Mouse (Mus musculus): ENCODE data around the gene Hspb2.

Gene Hspb2

GRCm38 (mm10) chr9:50750706-50751105, 1.4 kb downstream of the Hspb2 start:
- no peak for DNase-seq (ENCODE audit: low spot score in 2 of 2)

GRCm38 (mm10) chr9:50746214-50746677, 5.9 kb downstream of the Hspb2 start, which contains the start of gene 2310030G06Rik:
TSS of gene 2310030G06Rik (minus strand) at chr9:50746536.
- DNase-seq (ENCODE audit: low spot score in 2 of 2) = no peak

- DNase-seq (ENCODE audit: low spot score in 2 of 2) = no peak
These were observed 6.3 kb downstream of the Hspb2 start for GRCm38 (mm10) chr9:50745806-50746205.

GRCm38 (mm10) chr9:50742744-50743143, 9.4 kb downstream of the Hspb2 start:
- DNase-seq (ENCODE audit: low spot score in 2 of 2) = no peak

- no peak for DNase-seq (ENCODE audit: low spot score in 2 of 2)
These were observed 9.9 kb downstream of the Hspb2 start for GRCm38 (mm10) chr9:50742261-50742660.

- DNase-seq (ENCODE audit: low spot score in 2 of 2) = no peak
These were observed 11.0 kb downstream of the Hspb2 start for GRCm38 (mm10) chr9:50740867-50741784.

- DNase-seq (ENCODE audit: low spot score in 2 of 2) = peak; percentile 67 to 89
These were observed 13.0 kb downstream of the Hspb2 start, which contains the start of gene Dixdc1 for GRCm38 (mm10) chr9:50738914-50739870. TSS of gene Dixdc1 (minus strand) at chr9:50739517.

- peak; percentile 19 to 46 for DNase-seq (ENCODE audit: low spot score in 2 of 2)
These were observed 17.2 kb downstream of the Hspb2 start for GRCm38 (mm10) chr9:50734989-50735388.

GRCm38 (mm10) chr9:50732560-50732959, 19.6 kb downstream of the Hspb2 start:
- no peak for DNase-seq (ENCODE audit: low spot score in 2 of 2)

GRCm38 (mm10) chr9:50729600-50729999, 22.6 kb downstream of the Hspb2 start:
- DNase-seq (ENCODE audit: low spot score in 2 of 2) = no peak

- peak; percentile 9 to 61 for DNase-seq (ENCODE audit: low spot score in 2 of 2)
These were observed 24.1 kb downstream of the Hspb2 start for GRCm38 (mm10) chr9:50727925-50728651.

- DNase-seq (ENCODE audit: low spot score in 2 of 2) = no peak
These were observed 24.8 kb downstream of the Hspb2 start for GRCm38 (mm10) chr9:50727171-50727924.

GRCm38 (mm10) chr9:50725921-50726590, 26.1 kb downstream of the Hspb2 start:
- DNase-seq (ENCODE audit: low spot score in 2 of 2) = no peak

- no peak for DNase-seq (ENCODE audit: low spot score in 2 of 2)
These were observed 27.4 kb downstream of the Hspb2 start for GRCm38 (mm10) chr9:50724661-50725330.

GRCm38 (mm10) chr9:50724147-50724546, 28.0 kb downstream of the Hspb2 start:
- no peak for DNase-seq (ENCODE audit: low spot score in 2 of 2)

- DNase-seq (ENCODE audit: low spot score in 2 of 2) = no peak
These were observed 28.7 kb downstream of the Hspb2 start for GRCm38 (mm10) chr9:50723406-50723805.

- no peak for DNase-seq (ENCODE audit: low spot score in 2 of 2)
These were observed 29.7 kb downstream of the Hspb2 start for GRCm38 (mm10) chr9:50722451-50722911.

- DNase-seq (ENCODE audit: low spot score in 2 of 2) = no peak
These were observed 31.1 kb downstream of the Hspb2 start for GRCm38 (mm10) chr9:50721061-50721460.

- DNase-seq (ENCODE audit: low spot score in 2 of 2) = no peak
These were observed 33.3 kb downstream of the Hspb2 start for GRCm38 (mm10) chr9:50718878-50719277.

Data from spleen, postnatal 10 days (tissue).